Mouse (Mus musculus) small intestine, adult 10 weeks (tissue): ENCODE results near the gene Arl5b. TPM values are rescaled to one million over a fixed set of nuclear protein-coding genes. Genes with fewer than 3 reads are reported as not detected.

Source experiments
- polyA plus RNA-seq: library from polyadenylated mRNA; stranded (reverse); fragments of 350-450 nt; fragmentation: Illumina TruSeq; extraction: RNeasy Lipid Tissue Mini Kit (QIAGEN cat#74804); gene quantifications from one replicate; pipeline ENCODE4 v1.2.3, GENCODE M21; 2014; ENCODE audit warnings: low replicate concordance

Gene Arl5b
- 48.9 TPM for polyA plus RNA-seq

GRCm38 (mm10) chr2:15049117-15049873, at the start of gene Arl5b:
Arl5b (plus strand) TSS chr2:15049395.

GRCm38 (mm10) chr2:15054945-15055637, 5.9 kb downstream of the Arl5b start, which contains the start of gene Nsun6:
Nsun6 (minus strand) TSS chr2:15055069.

Other genes starting within 250 kb of the Arl5b start
- 8.4 TPM for gene Nsun6, start 5.7 kb downstream of the Arl5b start, polyA plus RNA-seq